Mouse (Mus musculus) megakaryocyte, embryonic 14.5 days (primary cell): ENCODE results near the gene Xndc1. TPM values are rescaled to one million over a fixed set of nuclear protein-coding genes. Genes with fewer than 3 reads are reported as not detected.
A peak's percentile ranks its signal among the peaks of the same experiment; 100 is the strongest.
"Not testable (repeated sequence)": the region's sequence is repeated elsewhere in the genome, so short reads cannot be mapped to it uniquely, and the experiment has no call there.

Experiments used
- H3K27me3 ChIP-seq: replicated peaks from 2 replicates; pipeline ENCODE3; 2012; ENCODE audit warnings: inconsistent platforms
- H3K36me3 ChIP-seq: replicated peaks from 2 replicates; pipeline ENCODE3; 2012; ENCODE audit warnings: low read length, inconsistent platforms, mixed read lengths
- H3K4me1 ChIP-seq: 2 replicates; pipeline ENCODE4 v1.6.1; 2012; ENCODE audit warnings: inconsistent platforms
- H3K4me3 ChIP-seq: replicated peaks from 2 replicates; pipeline ENCODE3; 2012; ENCODE audit warnings: moderate library complexity, mild to moderate bottlenecking, inconsistent platforms
- H3K9me3 ChIP-seq: 2 replicates; pipeline ENCODE4 v1.6.1; 2012; ENCODE audit warnings: inconsistent platforms
- FLI1 ChIP-seq: IDR thresholded peaks from 2 replicates; pipeline ENCODE4 v1.6.1; 2012; ENCODE audit warnings: low read length, inconsistent platforms, mixed read lengths
- GATA1 ChIP-seq: IDR thresholded peaks from 3 replicates; pipeline ENCODE4 v1.6.1; 2012; ENCODE audit warnings: mixed read lengths, low read length, inconsistent platforms, borderline replicate concordance
- polyA plus RNA-seq: library from polyadenylated mRNA; stranded (reverse); fragments of >175 nt; gene quantifications from 2 replicates; pipeline ENCODE4 v1.2.3, GENCODE M21; 2012; ENCODE audit warnings: low replicate concordance; ENCODE audit not compliant: insufficient read depth

Xndc1 gene
- polyA plus RNA-seq = 4.0 and 5.4 TPM in 2 replicates

DNA sequence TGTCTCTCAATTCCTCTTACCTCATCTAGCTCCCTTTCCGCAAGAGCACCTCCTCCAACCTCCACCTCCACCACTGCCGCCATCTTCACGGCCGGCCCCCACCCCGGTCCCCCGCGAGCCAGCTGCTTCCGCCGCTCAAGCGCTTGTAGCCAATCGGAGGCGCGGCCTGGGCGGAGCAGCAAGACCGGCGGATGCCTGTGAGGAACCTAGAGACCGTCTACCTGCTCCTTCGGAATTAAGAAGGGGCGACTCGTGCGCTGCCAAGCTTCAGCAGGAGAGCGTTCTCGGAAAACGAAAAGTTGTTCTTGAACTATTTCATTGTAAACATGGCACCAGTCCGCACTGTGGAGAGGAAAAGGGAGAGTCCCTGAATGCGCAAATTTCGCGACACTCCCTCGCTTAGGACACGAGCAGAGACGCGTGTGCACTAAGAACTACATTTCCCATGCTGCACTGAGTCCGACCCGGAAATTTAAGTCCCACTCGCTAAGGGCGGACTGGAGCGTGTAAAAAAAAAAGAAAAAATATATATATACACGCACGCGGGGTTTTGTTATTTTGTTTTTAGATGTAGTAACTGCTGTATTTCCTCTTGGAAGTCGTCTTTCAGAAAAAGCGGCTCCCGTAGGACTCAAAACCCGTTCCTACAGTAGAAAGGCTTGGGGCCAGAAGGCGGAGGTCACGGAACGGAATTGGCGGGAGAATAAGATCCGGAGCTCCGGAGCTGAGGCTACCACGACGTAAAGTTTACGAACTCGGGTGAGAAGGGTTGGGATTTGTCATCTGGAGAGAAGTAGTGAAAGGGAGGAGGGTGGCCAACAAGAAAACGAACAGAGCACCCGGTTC is at the start of gene Xndc1, which contains the start of the genes Rnf121 and Xntrpc:
Gene Xndc1 (plus strand): TSS at position 466 of the 846 bp plus-strand sequence.
Gene Rnf121 (minus strand): TSS at position 424 of the 846 bp plus-strand sequence.
Gene Xntrpc (plus strand): TSS at position 668 of the 846 bp plus-strand sequence.
- H3K27me3 ChIP-seq = no peaks in the 10 kb centered on the region
- TF ChIP-seq GATA1 = no peak
- TF ChIP-seq FLI1 = 0 out of 2 replicates have a peak, but pooled peaks have one; percentile 33
- H3K36me3 ChIP-seq = peaks cover 9% of the 10 kb centered on the region
- H3K4me1 ChIP-seq = peaks cover 33% of the 10 kb centered on the region
- no peaks in the 10 kb centered on the region for H3K9me3 ChIP-seq
- H3K4me3 ChIP-seq = peak within 1 kb of the TSS; percentile 95

DNA sequence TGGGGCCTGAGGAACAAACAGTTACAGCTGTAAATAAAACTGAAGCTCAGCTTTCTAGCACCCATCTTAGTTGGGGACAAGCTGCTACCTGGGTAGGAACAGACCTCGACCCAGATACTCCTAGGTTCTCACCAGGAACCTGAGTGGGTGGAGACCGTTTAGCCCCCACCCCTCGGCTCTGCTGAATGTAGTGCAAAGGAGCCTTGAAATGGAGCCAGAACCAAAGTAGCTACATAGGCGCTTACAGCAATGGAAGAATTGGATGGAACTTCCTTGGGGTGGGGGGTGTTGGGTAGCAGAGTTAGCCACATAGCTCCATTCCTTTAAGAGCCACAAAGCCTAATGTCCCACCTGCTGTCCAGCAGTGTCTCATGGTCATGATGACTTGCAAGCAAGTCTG is 48.4 kb upstream of the Xndc1 start:
- TF ChIP-seq FLI1 (no peak), GATA1 (no peak)
- Histone ChIP-seq H3K4me1 (peaks cover 50% of the 10 kb centered on the region), H3K27me3 (no peaks in the 10 kb centered on the region), H3K9me3 (no peaks in the 10 kb centered on the region), H3K36me3 (peaks cover 96% of the 10 kb centered on the region), H3K4me3 (peak overlapping the region; percentile 87)

DNA sequence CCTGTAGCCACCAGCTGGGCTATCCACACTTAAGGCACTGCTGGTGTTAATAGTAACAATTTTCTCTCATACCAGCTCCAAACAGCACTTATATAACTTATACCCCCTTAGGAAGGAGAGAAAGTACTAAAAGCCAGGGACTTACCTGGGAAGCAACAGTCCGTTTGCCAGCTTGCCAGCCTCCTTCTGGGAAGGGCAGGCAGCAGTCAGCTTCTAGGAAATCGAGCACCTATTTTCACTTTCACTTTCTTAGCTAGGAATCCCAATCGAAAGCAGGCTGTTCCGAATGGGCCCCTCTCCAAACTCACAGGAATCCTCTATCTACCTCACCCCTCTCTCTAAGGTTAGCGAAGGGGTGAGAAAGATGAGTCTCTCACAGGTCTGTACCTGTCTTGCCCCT is 47.9 kb upstream of the Xndc1 start:
- Histone ChIP-seq H3K27me3 (no peaks in the 10 kb centered on the region), H3K36me3 (peaks cover 96% of the 10 kb centered on the region), H3K4me3 (peak overlapping the region; percentile 87), H3K9me3 (no peaks in the 10 kb centered on the region), H3K4me1 (peaks cover 50% of the 10 kb centered on the region)
- TF ChIP-seq FLI1 (no peak), GATA1 (no peak)

DNA sequence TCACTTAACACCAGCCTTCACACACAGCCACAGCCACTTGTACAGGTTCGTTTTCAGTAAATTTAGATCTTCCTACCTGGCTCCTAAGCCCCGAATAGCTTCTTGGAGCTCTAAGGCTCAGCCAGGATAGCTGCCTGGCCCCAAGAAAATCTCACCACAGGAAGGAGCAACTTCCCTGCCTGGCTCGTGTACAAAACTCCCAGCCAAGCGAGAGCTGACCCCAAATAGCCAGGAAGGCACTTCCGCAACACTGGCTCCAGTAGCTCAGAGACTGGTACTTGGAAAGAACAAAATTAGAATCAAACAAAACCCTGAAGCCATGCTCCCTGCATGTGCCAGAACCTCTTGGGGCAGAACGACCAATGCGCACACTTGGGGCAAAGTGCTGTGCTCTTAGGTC is 47.3 kb upstream of the Xndc1 start:
- peak overlapping the region; percentile 87 for H3K4me3 ChIP-seq
- peaks cover 55% of the 10 kb centered on the region for H3K4me1 ChIP-seq
- peaks cover 96% of the 10 kb centered on the region for H3K36me3 ChIP-seq
- TF ChIP-seq GATA1 (no peak), FLI1 (no peak)
- no peaks in the 10 kb centered on the region for H3K27me3 ChIP-seq
- H3K9me3 ChIP-seq = no peaks in the 10 kb centered on the region

DNA sequence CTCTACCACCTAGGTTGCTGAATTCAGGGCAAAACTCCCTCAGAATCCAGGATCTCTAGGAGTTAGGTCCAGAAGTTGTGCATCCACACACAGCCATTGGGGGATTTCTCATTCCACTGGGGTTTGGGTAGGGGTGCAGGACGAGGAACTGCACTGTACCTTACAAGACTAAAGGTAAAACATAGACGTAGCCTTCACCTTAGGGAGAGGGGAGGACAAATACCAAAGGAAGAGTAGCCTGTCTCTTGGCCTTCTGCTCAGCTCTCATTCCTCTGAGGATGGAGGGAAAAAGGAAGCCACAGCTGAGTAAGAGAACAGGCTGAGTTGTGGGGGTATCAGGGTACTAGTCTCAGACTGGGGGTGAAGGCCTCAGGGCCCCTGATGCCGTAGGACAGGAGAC is 46.7 kb upstream of the Xndc1 start, which contains the start of gene Il18bp:
Gene Il18bp (minus strand): TSS at position 101 of the 400 bp plus-strand sequence.
- Histone ChIP-seq H3K4me3 (peak within 1 kb of the TSS; percentile 87), H3K27me3 (no peaks in the 10 kb centered on the region), H3K36me3 (peaks cover 96% of the 10 kb centered on the region), H3K4me1 (peaks cover 56% of the 10 kb centered on the region), H3K9me3 (no peaks in the 10 kb centered on the region)
- no peak for TF ChIP-seq GATA1
- TF ChIP-seq FLI1 = no peak

DNA sequence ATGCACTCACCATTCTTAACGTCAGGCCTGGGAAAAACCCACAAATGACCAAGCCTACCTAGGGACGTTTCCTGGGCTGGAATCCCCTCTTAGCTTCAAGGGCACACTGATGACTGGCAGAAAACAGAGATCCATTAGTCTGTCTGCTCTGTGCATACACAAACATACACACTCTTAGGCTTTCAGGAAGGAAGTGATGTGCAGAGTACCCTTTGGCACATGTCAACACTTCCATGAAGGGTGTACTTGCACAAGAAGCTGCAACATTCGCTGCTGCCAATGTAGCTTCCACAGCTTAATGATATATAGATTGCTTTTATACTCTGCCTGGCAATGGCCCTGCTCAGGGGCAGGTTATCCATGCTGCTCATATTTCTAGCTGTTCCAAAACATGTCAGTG is 45.9 kb upstream of the Xndc1 start:
- Histone ChIP-seq H3K9me3 (no peaks in the 10 kb centered on the region), H3K4me1 (peaks cover 60% of the 10 kb centered on the region), H3K27me3 (no peaks in the 10 kb centered on the region), H3K4me3 (no peak overlapping the region), H3K36me3 (peaks cover 95% of the 10 kb centered on the region)
- TF ChIP-seq FLI1 (no peak), GATA1 (no peak)

DNA sequence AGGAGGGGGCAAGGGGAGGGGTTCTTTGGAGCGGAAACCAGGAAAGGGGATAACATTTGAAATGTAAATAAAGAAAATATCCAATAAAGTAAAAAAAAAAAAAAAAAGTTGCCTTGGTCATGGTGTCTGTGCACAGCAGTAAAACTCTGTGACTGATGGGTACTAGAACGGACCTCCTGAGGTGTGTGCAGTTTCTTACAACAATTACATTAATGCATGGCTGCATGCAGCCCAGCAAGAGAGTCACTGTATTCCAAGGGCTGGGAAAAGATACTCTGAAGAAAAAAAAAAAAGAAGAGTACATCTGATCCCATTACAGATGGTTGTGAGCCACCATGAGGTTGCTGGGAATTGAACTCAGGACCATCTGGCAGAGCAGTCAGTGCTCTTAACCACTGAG is 44.4 kb upstream of the Xndc1 start:
- H3K4me3 ChIP-seq, H3K9me3 ChIP-seq, H3K27me3 ChIP-seq: not testable (repeated sequence)
- Histone ChIP-seq H3K4me1 (peaks cover 66% of the 10 kb centered on the region), H3K36me3 (peaks cover 88% of the 10 kb centered on the region)

DNA sequence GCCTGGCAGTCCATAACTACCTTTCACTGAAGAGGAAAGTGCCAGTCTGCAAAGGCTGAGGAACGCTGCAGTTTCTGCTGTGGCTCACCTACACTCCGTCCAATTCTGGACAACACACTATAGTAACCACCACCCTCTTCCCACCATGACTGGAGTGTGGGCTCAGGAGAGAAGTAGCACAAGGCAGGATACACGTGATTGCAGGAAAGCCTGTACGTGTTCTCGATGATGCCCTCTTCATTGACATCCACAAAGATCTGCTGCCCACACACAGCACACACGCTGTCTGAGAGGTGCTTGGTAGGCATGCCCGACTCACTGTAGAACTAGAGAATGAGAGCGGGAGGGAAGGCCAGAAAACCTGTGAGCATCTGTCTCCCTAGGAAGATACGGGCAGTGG is 41.5 kb upstream of the Xndc1 start:
- peaks cover 42% of the 10 kb centered on the region for H3K4me1 ChIP-seq
- peak overlapping the region; percentile 8 for H3K4me3 ChIP-seq
- no peaks in the 10 kb centered on the region for H3K27me3 ChIP-seq
- no peaks in the 10 kb centered on the region for H3K9me3 ChIP-seq
- H3K36me3 ChIP-seq = peaks cover 74% of the 10 kb centered on the region
- TF ChIP-seq FLI1 (no peak), GATA1 (no peak)

DNA sequence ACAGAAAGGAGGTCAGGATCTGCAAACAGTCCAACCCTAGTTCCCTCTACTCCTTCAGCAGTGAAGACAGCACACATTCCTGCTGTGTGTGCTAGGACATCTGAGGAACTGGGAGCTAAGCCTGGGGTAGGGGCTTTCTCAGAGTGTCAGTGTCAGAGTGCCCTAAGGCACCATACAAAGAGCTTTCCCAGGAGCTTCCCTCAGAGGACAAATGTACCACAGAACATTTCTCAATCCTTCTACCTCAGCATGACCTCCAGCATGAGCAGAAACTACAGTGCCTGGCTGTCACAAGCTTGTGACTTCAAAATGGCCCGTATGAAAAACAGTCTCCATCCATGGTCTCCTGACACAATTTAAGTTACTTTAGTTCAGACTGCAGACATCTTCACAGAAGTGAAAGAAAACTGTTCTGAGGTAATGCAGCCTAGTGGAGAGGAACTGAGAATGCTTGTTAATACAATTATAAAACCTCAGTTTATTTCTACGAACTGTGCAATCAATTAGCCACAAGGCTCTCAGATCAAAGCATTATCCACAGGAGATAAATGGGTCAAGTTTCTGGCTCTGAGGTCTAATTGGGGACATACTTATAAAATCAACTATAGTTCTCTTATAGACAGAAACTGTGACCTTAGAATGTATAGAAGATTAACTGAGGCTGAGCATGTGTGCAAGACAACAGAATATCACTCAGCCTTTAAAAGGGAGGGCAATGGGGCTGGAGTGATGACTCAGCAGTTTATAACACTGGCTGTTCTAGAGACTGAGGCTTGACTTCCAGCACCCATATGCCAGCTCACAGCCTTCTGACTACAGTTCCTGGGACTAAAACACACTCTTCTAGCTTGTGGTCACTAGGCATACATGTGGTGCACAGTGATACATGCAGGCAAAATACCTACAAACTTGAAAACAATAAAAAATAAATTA is 39.9 kb upstream of the Xndc1 start:
- no peaks in the 10 kb centered on the region for H3K27me3 ChIP-seq
- no peak overlapping the region for H3K4me3 ChIP-seq
- peaks cover 72% of the 10 kb centered on the region for H3K36me3 ChIP-seq
- TF ChIP-seq FLI1 (no peak), GATA1 (no peak)
- peaks cover 29% of the 10 kb centered on the region for H3K4me1 ChIP-seq
- no peaks in the 10 kb centered on the region for H3K9me3 ChIP-seq

DNA sequence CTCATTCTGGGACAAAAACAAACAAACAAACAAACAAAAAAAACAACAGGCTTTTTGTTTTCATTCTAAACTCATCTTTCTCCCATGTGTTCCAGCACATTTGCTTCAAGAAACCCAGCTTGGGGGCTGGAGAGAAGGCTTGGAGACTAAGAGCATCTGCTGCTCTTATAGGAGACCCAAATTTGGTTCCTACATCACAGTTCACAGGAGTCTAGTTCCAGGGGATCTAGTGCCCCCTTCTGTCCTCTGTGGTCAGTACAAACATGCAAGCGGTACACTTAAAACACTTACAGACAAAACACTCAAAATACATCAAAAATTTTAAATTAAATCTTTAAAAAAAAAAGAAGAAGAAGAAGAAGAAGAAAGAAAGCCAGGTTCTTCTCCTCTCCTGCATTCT is 30.4 kb upstream of the Xndc1 start:
- H3K27me3 ChIP-seq = no peaks in the 10 kb centered on the region
- peaks cover 94% of the 10 kb centered on the region for H3K36me3 ChIP-seq
- no peak overlapping the region for H3K4me3 ChIP-seq
- TF ChIP-seq GATA1 = no peak
- no peak for TF ChIP-seq FLI1
- peaks cover 5% of the 10 kb centered on the region for H3K4me1 ChIP-seq
- no peaks in the 10 kb centered on the region for H3K9me3 ChIP-seq
